Mouse (Mus musculus): ENCODE measurements at regions not wholly inside any gene's neighbourhood (a gene's known extent, or its start where the extent isn't known, plus 50 kb on each side); places are given as distances from the start of the nearest gene placed in this dataset.

GRCm38 (mm10) chr13:34469568-34469967, 124.6 kb upstream of the Slc22a23 start:
- no peak for TF ChIP-seq CTCF (IDR thresholded peaks at IDR 0.05; ENCODE audit: low read depth, low read length)
- no peak for TF ChIP-seq GATA1 (IDR thresholded peaks at IDR 0.05; ENCODE audit: borderline replicate concordance, low read length)
